Mouse (Mus musculus) common myeloid progenitor, adult 5-6 weeks (primary cell): ENCODE data around the gene Ywhab. TPM values are rescaled to one million over a fixed set of nuclear protein-coding genes. Genes with fewer than 3 reads are reported as not detected.
A peak's percentile ranks its signal among the peaks of the same experiment; 100 is the strongest.

Experiments used
- ATAC-seq: replicated peaks from 2 replicates; pipeline ENCODE4 v1.8.0; 2016; ENCODE audit warnings: low read depth, mild to moderate bottlenecking, moderate TSS enrichment, inconsistent platforms; ENCODE audit not compliant: poor library complexity, severe bottlenecking
- total RNA-seq: library from RNA; stranded (forward); fragments of 200-1000, 187-1606 nt; gene quantifications from 2 replicates; pipeline ENCODE4 v1.2.3, GENCODE M21; 2017

The Ywhab gene
- total RNA-seq, result 79.0 and 109 TPM in 2 replicates

DNA sequence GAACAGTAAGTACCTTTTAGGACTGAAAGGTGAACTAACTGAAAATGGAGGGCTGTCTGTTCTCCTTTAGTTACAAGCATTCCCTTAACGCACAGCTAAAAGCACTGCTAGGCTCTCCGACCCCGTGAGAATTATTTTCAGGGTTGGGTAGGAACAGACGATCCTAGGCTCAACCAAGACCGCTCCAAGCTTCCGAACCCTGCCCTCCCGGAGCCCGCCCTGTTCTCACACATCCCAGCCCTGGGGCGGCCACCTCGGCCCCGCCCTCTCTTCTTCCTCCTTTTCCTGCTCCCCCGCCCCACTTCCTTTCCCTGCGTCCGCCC, at the start of gene Ywhab:
TSS of gene Ywhab (plus strand) at position 307 of the 323 bp plus-strand sequence.
- no peak for ATAC-seq

DNA sequence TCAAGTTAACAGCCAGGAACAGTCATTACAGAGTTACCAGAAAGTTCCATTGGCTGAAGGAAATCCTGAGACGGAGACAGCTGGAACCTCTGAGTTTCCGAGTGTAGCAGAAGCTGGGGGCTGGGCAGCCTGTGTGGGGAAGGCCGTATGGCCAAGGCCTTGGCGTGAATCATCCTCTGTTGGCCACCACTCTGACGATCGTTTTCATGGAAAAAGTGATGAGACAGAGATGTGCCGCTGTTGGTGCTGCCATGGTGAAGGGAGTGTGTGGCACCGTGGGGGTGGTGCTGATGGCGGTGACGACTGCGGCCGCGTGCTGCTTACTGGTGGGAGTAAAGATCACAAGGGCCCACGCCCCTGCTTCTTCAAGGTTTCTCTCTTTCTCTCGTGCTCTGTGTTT, 48.5 kb upstream of the Ywhab start:
- no peak for ATAC-seq

DNA sequence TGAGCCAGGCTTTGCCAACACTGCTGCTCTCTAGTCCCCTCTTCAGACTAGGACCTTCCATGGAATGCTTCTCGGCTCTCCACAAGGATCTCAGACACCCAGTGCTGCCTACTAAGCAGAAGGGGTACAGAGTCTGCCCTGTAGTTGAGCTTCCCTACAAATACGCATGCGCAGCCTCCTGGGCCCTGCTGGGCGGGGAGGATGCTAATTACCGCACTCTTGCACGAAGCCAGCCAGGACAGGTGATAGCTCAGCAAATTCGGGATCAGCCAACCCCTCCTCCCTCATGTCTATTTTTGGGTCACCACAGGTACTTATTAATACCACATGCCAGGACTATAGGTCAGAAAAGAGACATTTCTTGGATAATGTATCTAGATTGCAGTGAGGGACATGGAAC, 46.8 kb upstream of the Ywhab start:
- no peak for ATAC-seq

DNA sequence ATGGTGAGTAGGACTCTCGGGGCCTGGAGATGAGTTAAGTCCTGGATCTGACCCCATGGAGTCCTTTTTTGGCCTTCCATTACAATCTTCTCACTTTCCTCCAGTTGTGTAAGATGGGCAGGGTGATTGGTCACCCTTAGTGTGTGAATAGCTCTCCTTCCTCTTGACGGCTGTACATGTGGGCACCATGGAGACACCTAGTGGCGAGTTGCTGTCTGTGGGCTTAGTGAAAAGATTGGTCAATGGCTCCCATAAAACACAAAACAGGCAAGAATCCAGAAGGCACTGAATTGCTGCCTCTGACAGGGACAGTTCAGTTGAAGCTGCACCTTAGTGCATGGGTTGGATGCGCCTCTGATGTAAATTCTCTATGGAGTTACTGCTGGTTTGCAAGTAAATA, 43.0 kb upstream of the Ywhab start:
- peak; percentile 93 for ATAC-seq

DNA sequence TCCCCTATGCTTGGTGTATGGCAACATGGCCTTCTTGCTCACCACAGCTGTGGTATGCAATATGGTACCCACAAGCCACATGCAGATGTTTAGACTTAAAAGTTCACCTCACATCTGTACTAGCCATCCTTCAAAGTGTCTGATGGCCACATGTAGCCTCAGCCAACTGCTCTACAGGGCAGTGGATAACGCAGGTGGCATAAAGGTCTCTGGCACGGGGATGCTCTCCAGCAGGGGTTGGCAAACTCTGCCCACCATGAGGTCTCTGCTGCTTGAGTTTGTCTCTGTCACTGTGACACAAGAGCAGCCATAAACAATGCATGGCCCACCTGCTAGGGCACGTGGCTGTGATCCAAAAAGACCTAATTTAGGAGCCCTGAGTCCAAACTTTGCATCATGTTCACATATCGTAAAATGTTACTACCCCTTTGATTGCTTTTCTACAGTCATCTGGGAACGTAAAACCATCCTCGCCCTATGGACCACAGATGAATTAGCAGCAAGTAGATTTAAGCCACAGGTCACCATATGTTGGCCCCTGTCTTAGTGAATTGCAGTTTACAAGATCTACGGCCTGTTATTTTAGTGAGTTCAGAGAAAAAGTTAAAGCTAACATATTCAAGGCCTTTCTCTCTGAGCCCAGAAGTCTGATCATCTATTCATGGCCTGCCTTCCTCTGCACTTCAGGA, 41.0 kb upstream of the Ywhab start:
- ATAC-seq, result no peak

DNA sequence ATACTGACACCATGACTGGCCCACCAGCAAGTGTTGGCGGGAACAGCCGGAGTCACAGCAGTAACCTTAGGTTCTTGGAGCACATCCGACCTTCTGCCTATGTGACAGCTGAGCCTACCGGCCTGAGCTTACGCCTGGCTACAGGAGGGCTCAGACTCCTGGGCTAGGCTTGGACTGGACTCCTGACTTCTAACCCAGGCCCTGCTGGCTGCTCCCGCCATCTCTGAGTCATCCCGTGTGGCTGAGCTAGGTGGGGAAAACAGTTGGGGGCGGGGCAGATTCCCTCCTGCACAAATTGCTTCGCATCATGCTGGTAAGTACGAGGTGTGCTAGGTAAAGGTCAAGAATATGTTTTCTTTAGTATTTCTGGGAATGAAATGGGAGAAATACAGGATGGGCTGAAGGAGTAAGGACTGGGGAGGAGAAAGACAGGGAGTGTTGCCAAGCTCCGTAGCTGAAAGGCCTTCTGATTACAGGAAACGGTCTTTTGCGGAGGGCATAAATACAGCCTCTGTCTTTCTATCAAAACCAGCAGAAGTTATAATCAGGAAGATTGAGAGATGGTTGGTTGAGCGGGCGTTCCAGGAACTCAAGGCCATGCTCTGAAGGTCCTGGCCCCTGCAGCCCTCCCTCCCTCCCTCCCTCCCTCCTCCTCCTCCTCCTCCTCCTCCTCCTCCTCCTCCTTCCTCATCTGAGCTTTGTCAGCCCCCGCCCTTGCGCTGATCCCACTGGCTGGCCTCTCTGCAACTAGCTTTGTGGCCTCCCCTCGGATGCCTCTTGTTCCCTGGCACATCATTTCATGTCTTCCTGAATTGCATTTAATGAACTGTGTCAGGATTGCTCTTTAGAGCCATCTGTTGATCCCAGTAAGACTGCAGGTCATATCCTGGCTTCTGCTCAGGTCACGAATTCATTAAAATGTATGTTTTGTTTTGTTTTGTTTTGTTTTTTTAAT, 29.9 kb upstream of the Ywhab start:
- no peak for ATAC-seq

DNA sequence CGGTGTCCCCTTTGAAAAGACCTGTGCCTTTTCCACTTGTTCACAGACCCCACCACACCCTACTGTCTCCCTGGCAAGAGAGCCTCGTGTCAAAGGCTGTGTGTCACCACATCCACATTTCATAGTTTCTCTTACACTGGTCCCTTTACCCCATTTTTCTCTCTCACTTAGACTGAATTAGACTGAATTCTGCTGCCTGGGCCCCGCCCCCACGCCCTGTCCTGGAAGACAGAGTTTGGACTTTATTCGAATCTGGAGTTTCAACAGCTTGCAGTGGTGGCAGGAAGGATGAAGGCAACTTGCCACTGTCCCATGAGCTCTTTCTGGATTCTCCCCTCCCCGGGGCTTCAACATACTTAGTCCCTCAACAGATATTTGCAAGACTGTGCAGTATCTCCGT, 29.1 kb upstream of the Ywhab start:
- ATAC-seq, result no peak

DNA sequence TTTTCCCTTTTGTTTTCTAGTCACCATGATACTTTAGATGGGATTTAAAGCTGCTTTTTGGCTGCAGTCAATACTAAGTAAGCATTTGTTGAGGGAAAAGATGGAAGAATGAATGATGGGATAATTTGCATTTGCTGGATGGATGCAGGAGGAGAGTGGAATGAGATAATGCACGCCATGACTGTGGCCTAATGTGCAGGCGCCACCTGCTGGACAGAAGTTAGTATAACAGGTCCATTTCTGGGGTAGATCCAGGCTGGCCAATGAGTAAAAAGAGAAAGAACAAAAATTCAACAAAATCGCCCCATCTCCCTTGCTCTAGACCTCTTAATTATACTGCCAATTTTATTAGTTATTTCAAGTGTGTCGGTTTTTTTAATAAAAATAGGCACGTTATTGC, 26.2 kb upstream of the Ywhab start:
- peak; percentile 86 for ATAC-seq

DNA sequence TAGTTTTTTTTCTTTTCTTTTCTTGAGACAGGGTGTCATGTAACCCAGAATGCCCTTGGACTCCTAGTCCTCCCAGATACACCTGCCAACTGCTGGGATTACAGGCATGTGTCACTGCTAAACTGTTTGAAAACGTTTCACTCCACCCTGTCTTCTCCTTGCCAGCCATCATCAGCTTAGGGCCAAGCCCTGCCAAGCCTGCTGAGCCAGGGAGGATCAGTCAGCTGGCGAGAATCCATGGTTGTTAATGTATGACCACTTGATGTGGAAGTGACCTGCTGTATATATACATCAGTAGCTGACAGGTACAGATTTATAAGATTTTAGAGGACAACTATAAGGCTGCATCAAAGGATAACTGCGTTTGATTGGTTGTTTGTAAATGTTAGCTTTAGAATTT, 24.4 kb upstream of the Ywhab start:
- ATAC-seq, result no peak

DNA sequence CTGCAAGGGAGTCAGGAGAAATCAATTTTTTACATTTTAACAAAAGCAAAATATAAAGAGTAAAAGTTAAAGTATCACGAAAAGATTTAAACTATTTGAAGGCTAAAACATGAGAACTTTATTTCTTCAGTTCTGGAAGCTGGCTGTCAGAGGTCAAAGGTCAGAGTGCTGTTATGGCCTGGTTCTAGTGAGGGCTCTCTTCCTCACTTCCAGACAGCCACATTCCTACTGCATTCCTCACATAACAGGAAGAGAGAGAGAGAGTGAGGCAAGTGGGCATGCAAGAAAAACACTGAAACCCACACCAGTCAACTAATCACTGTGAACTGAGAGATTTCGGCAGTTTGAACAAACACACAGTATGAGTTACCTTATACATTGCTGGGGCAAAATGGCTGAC, 20.7 kb upstream of the Ywhab start:
- no peak for ATAC-seq

DNA sequence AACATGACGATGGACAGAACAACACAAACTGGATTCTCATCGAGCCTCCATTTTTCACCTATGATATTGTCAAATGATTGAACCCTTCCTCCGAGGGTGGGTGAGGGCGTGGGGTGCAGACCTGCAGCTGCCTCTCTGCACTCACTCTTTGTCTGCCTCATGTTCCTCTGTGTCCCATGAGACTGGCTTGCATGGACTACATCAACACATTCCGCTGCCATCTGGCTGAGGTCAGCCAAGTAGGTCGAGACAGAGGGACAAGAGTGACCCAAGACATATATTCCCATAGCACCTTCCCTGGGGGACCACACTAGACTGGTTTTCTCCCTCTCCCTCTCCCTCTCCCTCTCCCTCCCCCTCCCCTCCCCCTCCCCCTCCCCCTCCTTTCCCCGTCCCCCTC, 18.3 kb upstream of the Ywhab start:
- no peak for ATAC-seq

DNA sequence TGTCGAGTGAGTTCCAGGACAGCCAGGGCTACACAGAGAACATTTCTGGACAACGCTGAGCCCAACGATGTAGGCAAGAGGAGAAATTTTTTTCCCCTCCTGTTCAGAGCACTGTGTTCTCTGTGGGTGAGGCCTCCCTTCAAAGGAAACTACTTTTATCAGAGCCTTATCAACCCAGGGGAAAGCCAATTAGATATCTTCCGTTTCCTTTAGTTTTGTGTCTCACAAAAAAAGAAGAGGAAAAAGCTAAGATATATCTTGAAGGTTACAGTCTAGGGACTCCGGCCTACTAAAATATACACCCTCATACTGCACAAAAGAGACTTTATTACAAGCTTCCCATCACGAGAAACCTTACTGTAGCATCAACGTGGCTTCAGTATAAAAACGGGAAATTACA, 7.5 kb upstream of the Ywhab start:
- no peak for ATAC-seq

DNA sequence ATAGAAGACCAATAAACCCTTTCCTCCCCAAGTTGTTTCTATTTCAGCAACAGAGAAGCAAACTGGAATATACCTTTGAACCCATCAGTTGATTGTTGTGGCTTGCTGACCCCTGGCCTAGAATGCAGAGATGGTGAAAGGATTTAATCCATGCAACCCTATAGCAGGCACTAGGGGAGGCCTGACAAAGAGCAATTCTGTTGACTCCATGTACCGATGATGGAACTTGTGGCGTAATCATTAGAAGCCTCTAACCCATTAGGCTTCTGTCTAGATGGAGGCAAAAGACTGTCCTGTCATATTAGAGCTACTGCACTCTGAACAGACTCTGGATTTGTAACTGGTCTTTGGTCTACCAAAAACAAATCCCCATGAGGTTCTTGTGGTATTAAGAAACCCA, 1.9 kb upstream of the Ywhab start:
- no peak for ATAC-seq

DNA sequence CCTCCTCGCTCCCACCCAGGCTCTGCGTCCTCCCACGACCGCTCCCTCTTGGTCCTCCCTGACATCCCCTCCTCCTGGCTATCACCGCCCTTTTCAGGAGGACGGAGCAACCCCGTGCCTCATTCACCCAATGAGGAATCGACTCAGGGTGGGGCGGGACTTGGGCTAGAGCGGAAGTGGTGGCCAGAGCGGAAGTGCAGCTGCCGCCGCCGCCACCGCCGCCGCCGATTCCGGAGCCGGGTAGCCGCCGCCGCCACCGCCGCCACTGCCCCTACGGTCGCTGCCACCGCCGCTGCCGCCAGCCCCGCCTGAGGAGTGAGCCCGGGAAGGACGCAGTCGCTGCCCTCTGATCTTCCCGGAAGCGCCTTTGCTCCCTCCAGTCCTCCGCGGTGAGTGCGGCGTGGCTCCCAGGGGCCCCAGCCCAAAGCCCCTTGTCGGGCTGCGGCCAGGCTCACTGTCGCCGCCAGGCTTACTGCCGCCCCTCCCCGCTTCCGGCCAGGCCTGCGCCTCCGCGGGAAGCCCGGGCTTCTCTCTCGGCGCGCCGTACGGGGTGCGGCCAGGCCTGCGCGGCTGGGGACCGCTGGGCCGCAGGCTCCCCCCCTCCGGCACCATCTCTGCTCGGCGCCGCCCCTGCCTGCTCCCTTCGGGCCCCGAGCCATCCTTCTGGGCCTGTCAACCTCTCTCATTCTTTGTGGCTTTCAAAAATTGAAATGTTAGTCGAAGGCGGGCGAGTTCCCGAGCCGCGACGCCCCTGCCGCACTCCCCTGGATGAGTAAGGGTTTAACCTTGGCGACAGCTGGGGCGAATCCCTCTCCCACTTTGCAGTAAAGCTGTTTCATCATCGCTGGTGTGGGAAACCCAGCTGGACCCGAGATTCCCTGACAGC, 460 bp downstream of the Ywhab start:
- peak; percentile 98 for ATAC-seq

DNA sequence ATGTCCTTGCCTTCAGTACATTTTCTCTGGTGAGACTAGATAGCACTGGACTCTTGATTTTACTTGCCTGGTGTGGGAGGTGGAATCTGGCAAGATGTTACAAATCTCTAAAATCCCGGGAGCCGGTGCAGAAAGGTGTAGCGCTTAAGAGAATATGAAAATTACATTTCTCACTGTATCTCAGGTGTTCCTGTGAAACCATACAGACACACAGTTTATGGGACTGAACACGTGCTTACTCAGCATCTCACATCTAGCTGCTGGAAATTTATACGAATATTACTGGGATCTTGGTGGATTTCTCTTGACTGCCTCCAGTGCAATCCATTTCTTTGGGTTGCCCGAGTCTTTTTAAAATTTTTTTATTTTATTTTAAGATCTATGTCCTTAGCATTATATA, 1.5 kb downstream of the Ywhab start:
- no peak for ATAC-seq

DNA sequence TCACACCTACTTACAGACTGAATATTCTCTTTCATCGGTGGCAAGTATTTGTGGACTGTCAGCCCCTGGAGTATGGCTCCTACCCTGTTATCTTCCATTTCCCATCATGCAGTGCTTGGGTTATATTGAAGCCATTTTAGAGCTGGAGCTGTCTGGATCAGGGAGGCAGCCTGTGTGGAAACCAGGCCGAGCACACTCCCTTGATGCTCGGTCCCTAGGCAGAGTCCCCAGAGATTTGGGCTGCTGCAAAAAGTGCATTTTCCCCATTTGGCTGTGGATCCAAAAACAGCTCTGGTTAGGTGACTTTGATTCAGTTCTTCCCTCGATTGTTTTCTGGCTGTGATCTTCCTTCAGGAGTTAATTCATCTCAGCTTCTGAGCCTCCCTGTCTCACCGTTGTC, 2.1 kb downstream of the Ywhab start:
- no peak for ATAC-seq

DNA sequence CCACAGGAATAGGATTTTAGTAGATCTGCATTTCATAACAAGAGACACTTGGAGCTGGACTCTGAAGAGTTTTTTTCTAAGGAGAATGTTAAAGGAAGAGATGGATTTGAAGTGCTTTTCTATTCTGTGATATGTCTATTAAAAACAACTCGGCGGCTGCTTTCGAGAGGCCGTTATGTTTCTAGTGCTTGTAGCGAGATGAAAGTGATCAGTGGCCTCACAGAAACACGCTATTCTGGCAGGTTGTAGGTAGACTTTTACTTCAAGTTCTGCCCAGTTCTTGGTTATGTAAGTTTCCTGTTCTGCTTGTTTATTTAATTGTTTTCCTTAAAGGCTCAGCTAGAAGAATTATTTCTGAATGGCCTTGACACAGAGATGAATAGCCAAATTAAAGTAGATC, 4.2 kb downstream of the Ywhab start:
- no peak for ATAC-seq

DNA sequence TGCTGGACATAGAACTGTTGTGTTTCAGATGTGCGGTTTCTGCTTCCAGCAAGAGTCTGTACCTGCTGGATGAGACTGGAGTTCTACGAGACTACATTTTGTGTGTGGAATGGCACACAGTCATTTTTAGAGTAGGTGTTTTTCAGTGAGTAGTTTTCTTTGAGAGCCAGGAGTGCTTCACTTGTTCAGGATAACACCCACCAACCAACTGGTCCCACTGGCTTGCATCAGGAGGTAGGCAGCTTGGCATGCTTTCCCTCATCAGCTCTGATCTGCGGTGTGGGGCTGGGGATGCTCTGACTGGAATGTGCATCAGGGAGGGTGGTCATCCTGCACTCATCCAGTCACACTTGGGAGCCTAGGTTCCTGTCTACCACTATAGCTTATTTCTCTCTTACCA, 7.9 kb downstream of the Ywhab start:
- ATAC-seq, result no peak

DNA sequence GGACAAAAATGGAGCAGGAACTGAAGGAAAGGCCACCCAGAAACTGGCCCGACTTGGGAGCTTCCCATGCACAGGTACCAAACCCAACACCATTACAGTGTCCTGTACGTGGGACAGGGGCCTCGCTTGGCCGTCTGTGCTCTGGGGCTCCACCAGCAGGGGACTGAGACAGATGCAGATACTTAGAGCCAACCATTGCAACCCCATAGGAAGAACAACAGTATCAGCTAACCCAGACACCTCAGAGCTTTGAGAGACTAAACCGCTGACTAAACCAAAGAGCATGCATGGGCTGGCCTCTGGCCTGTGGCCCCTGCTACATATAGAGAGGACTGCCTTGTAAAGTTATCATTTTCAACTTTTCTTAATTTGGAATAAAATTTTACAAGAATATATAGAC, 9.7 kb downstream of the Ywhab start:
- no peak for ATAC-seq

DNA sequence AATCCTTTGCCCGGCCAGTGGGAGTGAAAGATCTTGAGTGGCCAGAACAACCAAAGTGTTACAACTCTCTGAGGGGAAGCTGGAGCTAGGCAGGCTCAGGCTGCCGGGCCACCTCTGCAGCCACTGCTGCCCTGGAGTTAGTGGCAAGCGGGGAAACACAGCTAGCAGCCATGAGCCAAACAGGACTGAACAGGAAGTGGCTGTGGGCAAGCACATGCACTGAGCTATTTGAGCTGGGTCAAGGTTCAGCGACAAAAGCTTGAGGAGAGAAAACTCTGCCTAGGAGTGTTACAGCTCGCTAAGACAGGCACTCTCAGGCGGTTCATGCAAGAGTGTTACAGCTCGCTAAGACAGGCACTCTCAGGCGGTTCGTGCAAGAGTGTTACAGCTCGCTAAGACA, 12.2 kb downstream of the Ywhab start:
- peak; percentile 74 for ATAC-seq

DNA sequence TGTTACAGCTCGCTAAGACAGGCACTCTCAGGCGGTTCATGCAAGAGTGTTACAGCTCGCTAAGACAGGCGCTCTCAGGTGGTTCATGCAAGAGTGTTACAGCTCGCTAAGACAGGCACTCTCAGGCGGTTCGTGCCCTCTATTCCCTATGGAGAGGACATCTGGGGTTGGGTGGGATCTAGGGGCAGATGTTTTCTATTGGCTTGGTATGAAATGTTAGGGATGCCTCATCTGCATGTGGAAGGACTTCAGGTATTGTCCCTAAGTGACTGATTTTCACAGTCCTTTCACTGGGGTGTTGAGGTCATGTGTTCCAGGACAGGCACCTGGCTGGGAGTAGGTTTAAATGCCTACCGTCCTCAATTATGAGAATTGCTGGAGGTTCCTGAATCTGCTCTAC, 12.8 kb downstream of the Ywhab start:
- ATAC-seq, result no peak
